Mouse (Mus musculus): ENCODE results near the gene Vmn2r5. TPM values are rescaled to one million over a fixed set of nuclear protein-coding genes. Genes with fewer than 3 reads are reported as not detected.
"Not testable (repeated sequence)": the region's sequence is repeated elsewhere in the genome, so short reads cannot be mapped to it uniquely, and the experiment has no call there.

The Vmn2r5 gene
- polyA plus RNA-seq (2015; fragmentation: Nextera tagmentation; extraction: Ambion mirVana) = not detected in 2 replicates

DNA sequence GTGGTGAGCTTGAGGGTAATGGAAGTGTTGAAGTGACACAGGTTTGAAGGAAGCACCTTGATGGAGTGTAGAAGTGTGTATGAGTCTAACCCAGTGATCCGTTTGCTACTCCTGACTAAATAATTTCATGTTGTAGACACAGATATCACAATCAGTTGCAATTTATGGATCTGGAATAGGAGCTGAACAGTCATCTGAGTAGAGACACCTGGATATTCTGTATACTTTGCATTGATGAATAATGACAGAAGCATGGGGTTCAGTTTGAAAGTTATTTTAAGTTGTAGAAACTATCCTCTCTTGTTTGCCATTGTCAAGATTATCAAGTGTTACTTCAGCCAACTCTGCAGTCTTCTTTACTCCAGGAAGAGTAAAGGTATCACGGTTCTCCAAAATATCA, at the start of gene Vmn2r5:
TSS of gene Vmn2r5 (minus strand) at position 101 of the 400 bp plus-strand sequence.
- H3K4me2 ChIP-seq; H3K4me1 ChIP-seq (replicated peaks); ATAC-seq (ENCODE audit: low FRiP score, low read depth); H3K27ac ChIP-seq (replicated peaks); H3K36me3 ChIP-seq; H3K9me3 ChIP-seq; H3K4me3 ChIP-seq; H3K9ac ChIP-seq; H3K27me3 ChIP-seq: not testable (repeated sequence)
- WGBS = 88% methylated on average over 1 of the region's 2 CpGs

DNA sequence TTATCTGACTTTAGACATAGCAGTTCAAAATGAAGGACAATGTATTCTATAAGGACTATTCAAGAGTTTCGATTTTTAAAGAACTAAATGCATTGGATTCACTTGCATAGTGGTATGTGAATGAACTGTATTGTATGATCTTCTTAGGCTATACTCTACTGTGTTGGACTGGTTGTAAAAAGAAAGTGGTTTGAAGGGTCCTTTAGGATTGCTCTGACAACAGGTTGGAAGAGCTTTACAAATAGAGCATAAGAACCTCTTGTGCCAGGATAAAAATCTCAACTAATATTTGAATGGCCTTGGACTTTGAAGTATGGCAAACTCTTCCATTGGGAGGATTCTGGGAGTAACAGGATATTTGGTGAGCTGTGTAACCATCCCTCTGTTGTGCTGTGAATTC, 13.9 kb upstream of the Vmn2r5 start:
- not testable (repeated sequence) for H3K4me1 ChIP-seq (replicated peaks); H3K4me2 ChIP-seq; ATAC-seq (ENCODE audit: low FRiP score, low read depth); H3K27me3 ChIP-seq; H3K9ac ChIP-seq; H3K27ac ChIP-seq (replicated peaks); H3K9me3 ChIP-seq; H3K4me3 ChIP-seq; H3K36me3 ChIP-seq
- WGBS = 88% methylated on average over 1 of the region's 1 CpGs

Other genes with a start within 250 kb of the Vmn2r5 start
- gene Vmn2r3, start 220.1 kb downstream of the Vmn2r5 start, polyA plus RNA-seq (2015; fragmentation: Nextera tagmentation; extraction: Ambion mirVana) = not detected in 2 replicates
- not detected in 2 replicates for gene Vmn2r4, start 94.5 kb downstream of the Vmn2r5 start, polyA plus RNA-seq (2015; fragmentation: Nextera tagmentation; extraction: Ambion mirVana)
- not detected in 2 replicates for gene Vmn2r6, start 56.0 kb upstream of the Vmn2r5 start, polyA plus RNA-seq (2015; fragmentation: Nextera tagmentation; extraction: Ambion mirVana)

Data from hindbrain, embryonic 15.5 days (tissue).